Mouse (Mus musculus) stomach, postnatal 0 days (tissue): ENCODE measurements at regions not wholly inside any gene's neighbourhood (a gene's known extent, or its start where the extent isn't known, plus 50 kb on each side); places are given as distances from the start of the nearest gene placed in this dataset.

Experiments
- CTCF ChIP-seq: IDR thresholded peaks from 2 replicates; pipeline ENCODE4 v1.5.1; 2016; ENCODE audit warnings: antibody characterized with exemption, low read depth, mild to moderate bottlenecking, moderate library complexity
- EP300 ChIP-seq: optimal IDR thresholded peaks from 2 replicates; pipeline ENCODE3; 2016; ENCODE audit warnings: antibody characterized with exemption

- TF ChIP-seq EP300 (no peak), CTCF (no peak)
These were observed 91.9 kb upstream of the Zfp804b start for GRCm38 (mm10) chr5:7436461-7436860.
